Mouse (Mus musculus): ENCODE measurements around the gene Ankrd22.

Ankrd22 gene

DNA sequence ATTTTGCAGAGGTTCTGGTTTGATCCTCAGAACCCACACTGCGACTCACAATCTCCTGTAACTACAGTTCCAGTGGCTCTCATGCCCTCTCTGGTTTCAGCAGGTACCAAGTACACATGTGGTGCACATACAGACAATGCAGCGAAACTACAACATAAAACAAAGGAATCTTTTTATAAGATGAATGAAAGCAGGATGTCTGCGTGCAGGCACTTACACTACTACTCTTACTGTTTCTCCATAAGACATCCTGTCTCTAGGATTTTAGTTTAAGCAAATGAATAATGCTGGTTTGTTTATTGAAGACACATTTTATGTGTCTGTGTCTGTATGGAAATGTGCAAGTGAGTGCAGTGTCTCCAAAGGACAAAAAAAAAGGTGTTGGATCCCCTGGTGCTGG is 15.4 kb upstream of the Ankrd22 start:
- DNase-seq (ENCODE audit: low spot score), result no peak

DNA sequence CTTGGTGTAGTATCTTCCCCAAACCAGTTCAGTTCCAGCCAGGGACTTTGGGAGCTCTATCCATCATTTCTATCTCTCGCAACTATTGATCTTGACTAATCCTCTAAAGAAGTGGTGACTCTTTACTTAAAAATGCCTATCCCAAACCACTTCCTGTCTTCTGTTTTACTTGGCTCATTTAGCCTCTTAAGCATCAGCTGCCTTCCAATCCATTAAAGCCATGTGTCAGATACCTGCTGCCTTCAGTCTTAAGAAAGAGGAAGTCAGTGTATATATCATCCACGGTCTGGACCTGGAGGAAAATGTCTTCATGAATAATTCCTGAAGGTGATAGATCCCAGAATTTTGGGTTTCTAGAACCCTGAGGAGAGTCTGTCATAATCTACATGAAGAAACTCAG is 14.5 kb upstream of the Ankrd22 start:
- DNase-seq (ENCODE audit: low spot score), result no peak

DNA sequence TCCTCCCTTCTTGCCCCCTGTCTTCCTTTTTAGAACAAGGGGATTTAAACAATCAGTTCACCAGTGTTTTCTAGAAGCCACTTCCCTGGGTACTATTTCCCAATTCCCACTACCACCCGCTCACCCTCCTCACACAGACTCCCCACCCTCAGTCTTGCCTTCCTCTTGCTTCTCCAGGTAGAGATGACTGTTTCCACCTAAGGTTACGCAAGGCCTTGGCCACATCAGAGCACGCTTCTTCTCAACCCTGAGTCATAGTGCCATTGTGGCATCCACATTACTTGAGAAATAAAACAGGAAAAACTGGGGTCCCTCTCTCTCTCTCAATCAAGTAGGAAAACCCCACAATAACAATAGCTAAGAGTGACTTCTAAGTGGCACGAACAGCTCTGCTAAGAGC is 13.3 kb upstream of the Ankrd22 start:
- no peak for DNase-seq (ENCODE audit: low spot score)

DNA sequence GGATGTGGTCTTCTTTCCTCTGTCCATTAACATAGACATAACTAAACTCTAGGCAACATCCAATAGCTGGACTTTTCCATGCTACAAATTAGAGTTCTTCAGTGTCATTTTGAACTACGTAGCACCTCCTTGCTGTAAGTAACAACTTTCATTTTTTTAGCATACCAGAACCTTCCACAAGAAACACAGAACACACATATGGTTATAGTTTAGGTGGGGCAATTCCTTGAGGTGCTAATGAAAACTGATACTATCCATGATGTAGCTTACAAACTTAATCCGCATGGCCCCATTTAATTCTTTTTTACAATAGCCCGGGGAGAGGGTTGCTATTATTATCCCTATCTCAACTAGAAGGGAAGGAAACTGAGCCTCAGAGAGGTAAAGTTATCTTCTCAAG is 8.2 kb upstream of the Ankrd22 start:
- DNase-seq (ENCODE audit: low spot score), result no peak

DNA sequence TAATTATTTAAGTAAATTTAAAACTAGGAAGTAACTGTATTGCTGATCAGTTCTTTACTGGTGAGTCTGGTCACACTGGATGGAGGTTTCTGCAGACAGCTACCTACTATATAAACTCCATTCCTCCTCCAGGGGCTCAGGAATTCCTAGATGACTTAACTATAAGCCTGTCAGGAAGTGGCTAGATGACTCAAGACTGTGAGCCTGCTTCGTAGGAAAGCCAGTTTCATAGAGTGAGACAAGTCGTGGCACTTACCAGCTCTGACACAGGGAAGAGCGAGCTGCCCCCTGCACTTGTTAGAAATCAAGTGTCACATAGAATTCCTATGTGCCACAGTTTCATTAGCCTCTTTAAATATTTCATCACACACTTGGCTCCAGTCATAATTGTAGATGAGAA is 5.3 kb upstream of the Ankrd22 start:
- no peak for DNase-seq (ENCODE audit: low spot score)

DNA sequence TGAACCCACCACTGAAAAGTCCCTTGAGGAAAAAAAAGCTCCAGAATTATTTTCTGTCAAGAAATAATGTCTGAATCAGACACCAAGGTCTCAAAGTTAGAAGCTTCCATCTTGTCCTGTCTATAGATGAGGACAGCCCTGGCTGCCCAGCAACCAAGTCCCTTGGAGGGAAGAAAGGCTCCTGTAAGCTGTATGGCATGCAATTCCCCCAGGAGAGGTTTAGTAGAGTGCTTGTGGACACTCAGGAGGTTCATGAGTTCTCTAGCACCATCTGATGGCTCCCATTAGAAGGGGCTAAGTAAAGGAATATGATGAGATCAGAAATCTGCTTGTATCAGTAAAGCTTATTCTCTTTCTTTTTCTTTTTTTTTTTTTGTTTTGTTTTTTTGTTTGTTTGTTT is 3.3 kb upstream of the Ankrd22 start:
- no peak for DNase-seq (ENCODE audit: low spot score)

DNA sequence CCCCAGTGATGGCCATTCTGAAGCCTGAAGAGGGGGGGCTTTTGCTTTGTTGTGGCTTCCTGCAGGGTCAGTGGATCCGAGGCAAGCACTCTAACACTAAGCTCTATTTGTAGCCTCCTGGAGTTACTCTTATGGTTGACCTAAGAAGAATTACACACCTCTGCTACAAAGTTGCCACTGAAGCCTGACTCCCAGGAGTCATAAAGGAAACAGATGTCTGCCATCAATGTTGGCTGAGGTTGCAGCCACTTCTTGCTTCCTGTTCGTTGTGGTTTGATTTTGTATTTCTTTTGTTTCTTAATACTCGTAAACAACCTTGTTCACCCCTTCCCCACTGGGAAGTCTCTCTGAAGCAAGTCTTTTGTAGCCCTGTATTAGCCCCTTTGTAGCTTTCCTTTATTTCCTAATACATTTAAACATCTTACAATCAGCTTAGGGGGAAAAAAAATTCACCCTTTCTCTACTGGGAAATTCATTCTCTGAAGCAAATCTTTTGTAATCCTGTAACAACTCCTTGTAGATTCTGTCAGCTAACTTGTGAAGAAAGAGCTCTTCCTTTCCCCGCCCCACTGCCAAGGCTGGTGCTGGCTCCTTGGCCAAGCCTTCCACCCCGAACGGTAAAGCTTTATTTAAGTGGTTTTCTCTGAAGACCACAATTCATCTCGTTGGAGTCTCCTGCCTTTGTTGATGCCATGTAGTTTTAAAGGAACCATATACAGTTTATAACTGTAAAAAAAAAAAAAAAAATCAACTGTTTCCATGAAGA is 2.2 kb upstream of the Ankrd22 start:
- no peak for DNase-seq (ENCODE audit: low spot score)

DNA sequence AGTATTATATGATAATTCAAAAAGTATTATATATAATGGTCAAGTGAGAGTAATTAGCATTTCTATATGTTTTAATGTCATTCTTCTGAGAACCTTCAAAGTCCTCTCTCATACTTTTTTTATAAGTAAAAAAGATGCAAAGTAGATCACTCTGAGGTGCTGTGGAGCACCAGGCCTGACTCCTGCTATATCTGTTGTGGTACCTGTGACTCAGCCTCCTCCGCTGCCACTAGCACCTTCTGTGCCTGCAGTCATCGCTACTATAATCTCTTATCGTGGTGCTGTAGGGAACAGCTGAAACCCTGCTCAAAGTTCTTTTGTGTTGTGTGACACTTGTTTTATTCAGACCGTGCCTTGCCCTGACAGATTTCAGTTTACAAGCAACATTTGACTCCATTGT is 533 bp upstream of the Ankrd22 start:
- DNase-seq (ENCODE audit: low spot score), result no peak

DNA sequence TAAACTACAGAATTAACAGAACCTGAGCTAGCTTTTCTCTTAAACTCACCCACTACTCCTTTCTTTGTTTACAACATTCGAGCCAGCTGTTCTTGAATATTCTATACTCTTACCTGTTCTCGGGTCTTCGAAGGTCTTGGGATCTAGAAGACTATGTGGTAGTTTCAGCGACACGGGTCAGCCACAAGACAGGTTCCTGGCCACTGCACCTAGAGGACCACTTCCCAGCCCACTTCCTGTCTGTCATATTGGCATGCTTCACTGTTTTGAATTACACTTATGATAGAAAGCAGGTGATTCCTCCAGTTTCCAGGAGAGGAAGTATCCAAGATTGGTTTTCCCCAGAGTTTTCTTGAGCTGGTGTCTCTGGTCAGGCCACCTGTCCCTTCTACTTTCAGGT is 3.2 kb downstream of the Ankrd22 start:
- no peak for DNase-seq (ENCODE audit: low spot score)

DNA sequence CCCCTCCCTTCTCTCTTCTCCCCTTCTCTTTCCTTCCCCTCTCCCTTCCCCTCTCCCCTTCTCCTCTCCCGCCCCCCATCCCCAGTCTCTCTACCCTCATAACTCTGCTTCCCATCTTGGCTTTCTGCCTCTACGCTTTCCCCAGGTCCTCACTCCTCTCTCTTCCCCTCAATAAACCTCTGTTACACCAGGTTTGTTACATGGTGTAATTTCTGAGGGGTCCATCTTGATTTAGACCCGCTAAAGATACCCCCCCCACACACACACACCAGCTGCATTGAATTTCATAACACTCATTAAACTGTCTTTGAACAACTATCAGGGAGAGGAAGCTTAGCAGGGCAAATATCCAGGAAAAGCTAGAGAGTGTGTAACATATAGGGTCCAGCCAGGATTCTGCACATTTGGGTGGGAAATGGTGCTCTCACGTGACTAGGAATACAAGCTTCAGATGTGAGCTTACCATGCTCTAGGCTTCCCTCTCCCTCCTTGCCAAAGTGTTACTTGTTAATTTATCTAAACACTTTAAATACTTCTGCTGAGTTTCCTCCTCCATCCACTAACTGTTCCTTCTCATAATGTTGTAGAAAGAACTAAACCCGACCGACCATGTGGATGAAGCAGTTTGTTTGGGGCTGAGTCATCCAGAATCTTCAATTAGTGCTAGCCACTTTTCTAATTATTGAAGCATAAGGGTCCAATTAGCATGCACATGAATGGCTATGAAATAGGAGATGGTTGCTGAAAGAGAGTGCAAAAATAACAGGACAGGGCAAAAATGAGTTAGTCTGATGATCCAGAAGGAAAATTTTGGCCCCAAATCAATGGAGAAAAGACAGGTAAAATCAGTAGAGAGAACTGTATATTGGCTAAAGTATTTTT is 12.3 kb downstream of the Ankrd22 start:
- DNase-seq (ENCODE audit: low spot score), result no peak

DNA sequence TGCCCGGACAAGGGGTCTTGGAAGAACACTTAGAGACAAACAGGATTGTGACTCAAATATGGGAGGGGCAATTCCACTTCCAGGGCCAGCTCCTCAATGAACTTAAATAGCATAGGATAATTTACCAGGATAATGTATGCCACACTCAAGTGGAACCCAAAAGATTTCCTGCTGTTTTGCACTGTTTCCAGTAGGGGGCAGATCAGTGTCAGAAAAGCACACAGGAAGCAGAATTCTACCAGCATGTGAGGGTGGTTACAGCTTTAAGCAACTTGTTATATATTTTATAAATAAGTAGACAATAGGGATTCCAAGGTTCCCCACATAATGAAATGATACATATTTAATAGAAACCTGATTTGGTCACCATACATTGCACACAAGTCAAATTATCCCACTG is 13.9 kb downstream of the Ankrd22 start:
- no peak for DNase-seq (ENCODE audit: low spot score)

DNA sequence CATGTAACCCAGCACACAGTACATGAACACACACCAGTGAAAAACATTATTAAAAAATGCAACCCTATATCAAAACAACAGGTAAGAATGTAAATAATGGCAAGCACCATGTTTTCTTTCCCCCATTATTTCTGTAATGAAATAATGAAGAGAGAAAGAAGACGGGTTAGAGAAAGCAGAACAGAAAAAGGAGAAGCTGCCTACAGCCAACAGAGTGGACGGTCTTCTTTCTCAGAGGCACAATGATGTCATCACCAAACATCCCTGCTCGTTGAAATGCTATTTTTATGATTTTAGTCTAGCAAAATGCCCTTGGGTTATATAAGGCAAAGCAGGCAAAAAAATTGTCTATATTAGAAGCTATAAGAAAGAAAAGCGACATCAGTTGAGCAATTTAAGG is 17.4 kb downstream of the Ankrd22 start:
- no peak for DNase-seq (ENCODE audit: low spot score)

DNA sequence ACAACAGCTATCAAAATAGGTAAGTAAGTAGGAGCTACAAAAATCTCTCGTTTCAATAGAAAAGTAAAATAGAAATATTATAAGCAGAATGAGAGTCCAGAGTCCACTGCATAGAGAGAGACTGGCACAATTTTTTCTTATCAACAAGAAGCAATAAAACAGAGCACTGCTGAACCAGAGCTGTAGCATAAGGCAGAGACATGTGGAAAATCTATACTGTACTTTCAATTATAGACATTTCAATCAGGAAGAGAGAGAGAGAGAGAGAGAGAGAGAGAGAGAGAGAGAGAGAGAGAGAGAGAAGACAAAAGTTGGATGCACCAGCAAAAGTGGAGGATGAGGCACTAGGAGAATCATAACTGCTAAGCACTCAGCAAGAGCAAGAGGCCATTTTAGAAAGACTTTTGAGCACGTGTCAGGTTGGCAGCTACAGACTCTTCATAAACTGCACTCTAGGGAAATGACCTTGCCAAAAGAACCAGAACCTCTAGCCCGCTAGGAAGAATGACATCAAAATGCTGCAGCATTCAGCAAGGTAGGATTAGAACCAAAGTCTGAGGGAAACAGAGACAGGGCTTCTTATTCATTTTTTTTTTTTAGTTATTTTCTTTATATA is 26.3 kb downstream of the Ankrd22 start:
- DNase-seq (ENCODE audit: low spot score), result no peak

DNA sequence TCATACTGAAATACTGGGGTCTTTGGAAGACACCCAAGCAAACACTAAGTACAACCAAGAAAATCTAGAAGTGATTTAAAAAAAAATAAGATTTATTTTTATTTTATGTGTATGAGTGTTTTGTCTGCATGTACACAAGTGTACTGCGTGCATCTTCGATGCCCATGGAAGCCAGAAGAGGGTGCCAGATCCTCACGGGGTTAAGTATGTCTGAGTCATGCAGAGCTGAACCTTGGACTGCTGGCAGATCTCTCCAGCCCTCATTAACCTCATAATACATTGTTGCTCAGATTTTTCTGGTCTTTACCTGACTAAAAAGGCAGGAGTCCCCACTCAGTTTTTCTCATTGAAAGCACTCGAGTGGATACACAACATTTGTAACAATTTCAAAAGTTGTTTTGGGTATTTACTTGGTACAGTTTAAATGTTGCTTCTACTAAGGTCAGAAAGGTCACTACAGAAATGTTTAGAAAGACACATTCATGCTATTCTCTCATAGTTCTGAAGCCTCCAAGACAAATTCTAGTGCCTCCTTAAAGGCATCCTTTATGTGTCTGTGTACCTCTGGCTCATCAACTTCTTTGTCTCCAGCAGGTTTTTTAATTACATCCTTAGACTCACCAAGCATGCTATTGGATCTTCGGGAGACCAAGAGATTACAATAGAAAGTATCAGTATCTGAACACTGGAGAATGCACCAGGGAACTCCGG is 27.0 kb downstream of the Ankrd22 start:
- no peak for DNase-seq (ENCODE audit: low spot score)

DNA sequence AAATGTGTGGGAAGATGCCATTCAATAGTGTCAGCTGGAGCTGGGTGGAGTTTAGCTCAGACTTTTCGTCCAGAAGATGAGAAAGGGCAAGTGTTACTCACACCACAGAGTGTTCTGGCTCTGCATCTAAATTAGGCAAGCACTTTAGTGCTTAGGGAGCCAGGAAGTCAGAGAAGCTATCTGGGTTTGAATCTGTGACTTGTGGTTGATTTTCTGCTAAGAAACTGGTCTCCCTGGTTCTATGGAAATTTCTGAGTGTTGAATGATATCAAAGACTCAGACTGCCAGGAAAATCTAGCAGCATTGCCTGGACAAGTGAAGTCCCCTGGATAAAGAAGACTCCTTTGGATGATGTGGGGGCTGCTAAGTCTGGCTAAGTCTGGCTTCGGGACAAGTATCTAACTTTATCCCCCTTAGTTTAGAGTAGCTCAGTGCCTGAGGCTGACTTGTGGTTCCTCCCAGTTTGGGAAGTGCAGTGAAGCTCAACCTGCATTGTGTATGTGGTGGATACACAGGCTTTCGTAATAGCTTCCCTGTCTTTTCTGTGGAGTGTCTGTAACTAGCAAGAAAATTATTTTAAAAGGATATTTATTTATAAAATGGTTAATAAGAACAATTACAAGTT is 45.6 kb downstream of the Ankrd22 start:
- DNase-seq (ENCODE audit: low spot score), result no peak

DNA sequence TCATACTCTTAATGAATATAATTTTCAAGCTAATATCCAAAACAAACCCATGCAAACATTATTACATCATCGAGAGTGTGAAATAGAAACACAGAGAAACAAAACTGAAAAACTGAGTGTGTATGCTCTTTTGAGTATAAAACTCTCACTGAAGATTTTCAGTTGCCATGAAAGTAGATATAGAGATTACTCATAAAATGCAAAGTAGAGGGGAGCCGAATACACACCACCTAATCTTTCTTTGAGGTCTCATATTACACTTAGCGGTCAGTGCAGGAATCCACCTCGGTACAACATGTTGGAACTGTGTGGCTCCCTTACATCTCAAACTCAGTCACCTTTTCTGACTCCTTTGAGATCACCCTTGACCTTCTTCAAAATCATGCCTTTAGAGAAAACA is 46.2 kb downstream of the Ankrd22 start:
- DNase-seq (ENCODE audit: low spot score), result no peak

DNA sequence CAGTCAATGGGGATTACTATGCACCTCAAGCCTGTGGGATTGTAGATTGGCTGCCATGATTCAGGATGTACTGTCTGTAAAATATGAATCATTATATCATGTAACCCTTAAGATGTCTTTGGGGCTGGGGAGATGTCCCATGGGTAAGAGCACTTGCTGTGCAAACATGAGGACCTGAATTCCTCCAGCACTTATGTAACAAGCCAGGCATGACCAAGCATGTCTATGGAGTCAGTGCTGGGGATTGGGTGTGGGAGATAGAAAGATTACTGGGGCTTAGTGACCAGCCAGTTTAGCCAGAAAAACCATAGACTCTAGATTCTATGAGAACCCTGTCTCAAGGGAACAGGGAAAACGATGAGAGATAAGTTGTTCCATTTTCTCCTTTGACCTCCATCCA is 46.8 kb downstream of the Ankrd22 start:
- no peak for DNase-seq (ENCODE audit: low spot score)

DNA sequence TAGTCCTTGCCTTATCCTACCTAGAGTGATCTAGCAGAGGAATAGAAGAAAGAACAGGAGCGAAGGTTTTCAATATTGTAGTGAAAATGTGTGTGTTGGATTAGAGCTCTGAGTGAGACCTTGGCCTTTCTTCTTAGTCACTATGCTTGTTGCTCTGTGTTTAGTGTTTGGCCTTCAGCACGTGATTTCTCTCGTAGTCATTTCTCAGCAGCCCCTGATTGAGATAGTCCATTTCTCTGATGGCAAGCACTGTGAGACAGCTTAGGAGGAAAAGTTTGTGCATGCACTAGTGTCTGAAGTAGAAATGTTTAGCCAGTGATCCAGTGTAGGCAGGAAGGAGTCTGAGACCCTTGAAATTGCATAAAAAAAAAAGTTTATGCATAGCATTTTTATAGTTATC is 61.0 kb downstream of the Ankrd22 start:
- DNase-seq (ENCODE audit: low spot score), result no peak

DNA sequence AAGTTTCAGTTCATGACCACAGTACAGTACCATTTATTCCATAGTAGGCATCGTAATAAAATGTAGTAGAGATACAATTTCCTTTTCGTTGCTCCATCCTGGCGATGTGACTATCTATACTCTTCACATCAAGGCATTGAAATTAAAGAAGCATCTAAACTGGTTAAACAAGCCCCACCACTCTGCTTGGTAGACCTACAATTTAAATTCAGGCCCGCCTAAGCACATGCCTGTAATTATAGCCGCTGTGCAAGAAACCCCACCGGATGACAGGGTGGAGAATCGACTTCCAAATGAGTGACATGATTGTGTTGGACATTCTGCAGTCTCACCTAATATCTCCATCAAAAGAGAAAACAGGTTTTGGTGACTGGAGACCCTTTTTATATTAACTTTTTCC is 64.0 kb downstream of the Ankrd22 start:
- DNase-seq (ENCODE audit: low spot score), result no peak

DNA sequence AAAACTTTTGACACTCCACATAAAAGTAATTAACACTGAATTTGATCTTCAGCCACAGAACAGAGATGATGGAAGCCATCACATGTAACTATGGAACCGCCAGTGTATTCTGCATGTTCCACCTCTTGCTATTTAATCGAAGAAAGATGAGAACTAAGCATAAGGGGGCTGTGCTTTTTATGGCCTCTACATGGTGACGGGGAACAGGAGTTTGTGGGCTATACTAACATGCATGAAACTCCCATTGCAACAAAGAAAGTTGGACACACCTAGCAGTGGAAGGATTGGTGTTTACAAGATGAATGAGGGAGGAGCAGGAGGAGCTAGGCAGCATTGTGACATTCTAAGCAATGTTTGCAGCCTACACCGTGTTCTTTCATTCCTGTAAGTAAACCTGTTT is 65.2 kb downstream of the Ankrd22 start, which contains the start of gene Lipm:
Gene Lipm, plus strand, starts transcription at position 301 of the 400 bp plus-strand sequence.
- DNase-seq (ENCODE audit: low spot score), result no peak

DNA sequence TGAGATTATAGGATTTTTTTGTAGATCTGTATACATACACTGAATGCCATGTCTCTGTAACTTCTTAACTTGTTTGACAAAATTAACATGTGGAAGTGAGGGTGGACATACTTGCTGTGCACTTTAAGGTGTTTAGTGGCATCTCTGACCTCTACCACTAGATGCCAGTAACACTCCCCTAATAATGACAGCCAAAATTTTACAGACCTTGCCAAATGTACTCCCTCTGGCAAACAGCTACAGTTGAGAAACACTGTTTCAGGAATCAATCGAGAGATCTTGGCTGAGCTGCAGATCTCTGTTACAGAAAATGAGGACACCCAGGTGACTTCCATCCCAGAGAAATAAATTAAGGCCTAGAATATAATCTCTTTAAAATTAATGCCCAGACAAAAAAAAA is 69.6 kb downstream of the Ankrd22 start:
- no peak for DNase-seq (ENCODE audit: low spot score)

DNA sequence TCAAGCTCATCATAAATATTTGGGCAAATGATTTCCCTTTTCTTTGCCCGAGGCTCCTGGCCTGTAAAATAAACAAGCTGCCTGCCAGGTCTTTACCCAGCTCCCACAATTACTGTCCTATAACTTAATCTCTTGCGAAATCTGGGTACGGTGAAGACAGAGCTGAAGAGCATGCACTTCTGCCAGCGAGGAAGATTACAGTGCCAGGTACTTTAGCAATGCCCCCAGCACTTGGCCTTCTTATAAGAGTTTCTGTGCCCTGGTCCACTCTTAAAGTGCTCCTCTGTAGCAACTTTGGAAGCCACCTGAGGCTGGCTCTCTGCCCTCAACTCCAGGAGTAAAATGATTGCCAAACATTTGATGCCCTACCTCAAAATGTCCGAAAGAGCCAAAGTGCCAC is 70.5 kb downstream of the Ankrd22 start:
- no peak for DNase-seq (ENCODE audit: low spot score)

All from left cerebral cortex, adult 11 months (tissue).